Mouse (Mus musculus): Measurements from ENCODE around the gene C8g.

- TF ChIP-seq CTCF (IDR thresholded peaks at IDR 0.05 in 2 of 3, conservative IDR thresholded peaks at IDR 0.05 in 1 of 3; ENCODE audit: control insufficient read depth in 1 of 3, insufficient read depth in 1 of 3, low read depth in 2 of 3, low read length in 3 of 3, poor library complexity in 1 of 3, severe bottlenecking in 1 of 3): no peak
- no peak for TF ChIP-seq MYC (IDR thresholded peaks at IDR 0.05; ENCODE audit: low read depth, low read length)
- TF ChIP-seq SIN3A (IDR thresholded peaks at IDR 0.05; ENCODE audit: low read length): no peak
- no peak for TF ChIP-seq USF1 (IDR thresholded peaks at IDR 0.05; ENCODE audit: low read depth, low read length)
- no peak for TF ChIP-seq TCF12 (IDR thresholded peaks at IDR 0.05; ENCODE audit: low read depth, low read length)
- no peak for TF ChIP-seq CHD2 (IDR thresholded peaks at IDR 0.05; ENCODE audit: low read length)
- no peak for TF ChIP-seq POLR2A (IDR thresholded peaks at IDR 0.05; ENCODE audit: control insufficient read depth in 1 of 2, insufficient read depth in 1 of 2, low read depth in 1 of 2, low read length in 2 of 2, poor library complexity in 1 of 2)
- TF ChIP-seq ZNF384 (IDR thresholded peaks at IDR 0.05; ENCODE audit: low read depth, low read length): no peak
- TF ChIP-seq ZMIZ1 (IDR thresholded peaks at IDR 0.05; ENCODE audit: low read depth, low read length): no peak
- no peak for TF ChIP-seq MAX (IDR thresholded peaks at IDR 0.05; ENCODE audit: low read length)
- TF ChIP-seq KAT2A (conservative IDR thresholded peaks at IDR 0.05; ENCODE audit: low read depth, low read length): no peak
- no peak for TF ChIP-seq NELFE (IDR thresholded peaks at IDR 0.05; ENCODE audit: low read depth, low read length)
- no peak for TF ChIP-seq SMC3 (IDR thresholded peaks at IDR 0.05; ENCODE audit: low read depth, low read length)
Measured at GRCm38 (mm10) chr2:25477541-25477940, 24.0 kb downstream of the C8g start.

Data from MEL (cell line).